Mouse (Mus musculus) MEL (cell line): ENCODE measurements around the gene Gm43738. TPM values are rescaled to one million over a fixed set of nuclear protein-coding genes. Genes with fewer than 3 reads are reported as not detected.
A peak's percentile ranks its signal among the peaks of the same experiment; 100 is the strongest.

Experiments used
- DNase-seq: peaks from one replicate; pipeline ENCODE4 v3.0.0; 2011; ENCODE audit warnings: low read depth, low spot score
- H3K27ac ChIP-seq: 2 replicates; pipeline ENCODE4 v1.5.1; 2012; ENCODE audit warnings: low read depth, mild to moderate bottlenecking, control low read depth, low read length, moderate library complexity; ENCODE audit not compliant: control insufficient read depth
- H3K27me3 ChIP-seq, 2 experiments: fragments of 150-350 bp in 1 of 2; sonication (generic) in 1 of 2; 2 replicates each; pipeline ENCODE4 v1.6.1; 2012; ENCODE audit warnings: low read length in 2 of 2, mild to moderate bottlenecking in 2 of 2, improper control_type of control experiment in 1 of 2, moderate library complexity in 1 of 2; ENCODE audit not compliant: insufficient read depth in 2 of 2, control insufficient read depth in 1 of 2
- H3K36me3 ChIP-seq, 2 experiments: 2 replicates each; pipeline ENCODE4 v1.6.1; 2012 to 2014; ENCODE audit warnings: low read length in 2 of 2, improper control_type of control experiment in 1 of 2, inconsistent platforms in 1 of 2, mild to moderate bottlenecking in 1 of 2; ENCODE audit not compliant: insufficient read depth in 2 of 2, control insufficient read depth in 1 of 2
- H3K4me1 ChIP-seq, 2 experiments: fragments of 150-350 bp in 1 of 2; sonication (generic) in 1 of 2; 2 replicates each; pipeline ENCODE4 v1.6.1; 2012; ENCODE audit warnings: low read length in 2 of 2, improper control_type of control experiment in 1 of 2, mild to moderate bottlenecking in 1 of 2; ENCODE audit not compliant: insufficient read depth in 2 of 2, control insufficient read depth in 1 of 2
- H3K4me3 ChIP-seq, 2 experiments: fragments of 150-350 bp in 1 of 2; sonication (generic) in 1 of 2; 2 replicates each; pipeline ENCODE4 v1.5.1; 2012; ENCODE audit warnings: low read depth in 2 of 2, low read length in 2 of 2, mild to moderate bottlenecking in 2 of 2, moderate library complexity in 2 of 2, control low read depth in 1 of 2, improper control_type of control experiment in 1 of 2; ENCODE audit not compliant: control insufficient read depth in 1 of 2, insufficient read depth in 1 of 2
- H3K79me2 ChIP-seq: 2 replicates; pipeline ENCODE4 v1.6.1; 2012; ENCODE audit warnings: mild to moderate bottlenecking, low read length, moderate library complexity; ENCODE audit not compliant: control insufficient read depth, poor library complexity, insufficient read depth
- H3K9ac ChIP-seq: 2 replicates; pipeline ENCODE4 v1.6.1; 2012; ENCODE audit warnings: low read depth, mild to moderate bottlenecking, control low read depth, low read length, moderate library complexity; ENCODE audit not compliant: control insufficient read depth, poor library complexity, severe bottlenecking
- H3K9me3 ChIP-seq: fragments of 150-350 bp; sonication (generic); replicated peaks from 2 replicates; pipeline ENCODE4 v1.6.1; 2012; ENCODE audit warnings: mild to moderate bottlenecking, low read length, improper control_type of control experiment, moderate library complexity; ENCODE audit not compliant: insufficient read depth
- BHLHE40 ChIP-seq: IDR thresholded peaks from 2 replicates; pipeline ENCODE4 v1.6.1; 2012; ENCODE audit warnings: low read depth, mild to moderate bottlenecking, inconsistent platforms, low read length, improper control_type of control experiment, borderline replicate concordance
- CHD1 ChIP-seq: IDR thresholded peaks from 2 replicates; pipeline ENCODE4 v1.6.1; 2012; ENCODE audit warnings: low read depth, mild to moderate bottlenecking, inconsistent platforms, low read length, improper control_type of control experiment
- CHD2 ChIP-seq: IDR thresholded peaks from 2 replicates; pipeline ENCODE4 v1.6.1; 2011; ENCODE audit warnings: low read length, improper control_type of control experiment
- CTCF ChIP-seq, 3 experiments: IDR thresholded peaks in 2 of 3; conservative IDR thresholded peaks in 1 of 3; 2 replicates each; pipeline ENCODE4 v1.5.1; 2011 to 2012; ENCODE audit warnings: low read length in 3 of 3, low read depth in 2 of 3, mild to moderate bottlenecking in 2 of 3, improper control_type of control experiment in 1 of 3, inconsistent platforms in 1 of 3, mixed read lengths in 1 of 3, moderate library complexity in 1 of 3; ENCODE audit not compliant: control insufficient read depth in 1 of 3, insufficient read depth in 1 of 3, poor library complexity in 1 of 3, severe bottlenecking in 1 of 3
- E2F4 ChIP-seq: IDR thresholded peaks from 2 replicates; pipeline ENCODE4 v1.6.1; 2011; ENCODE audit warnings: low read depth, low read length, improper control_type of control experiment, borderline replicate concordance
- ELF1 ChIP-seq: IDR thresholded peaks from 2 replicates; pipeline ENCODE4 v1.6.1; 2014; ENCODE audit warnings: low read depth, mild to moderate bottlenecking, inconsistent platforms, low read length, improper control_type of control experiment, moderate library complexity
- EP300 ChIP-seq, 2 experiments: IDR thresholded peaks; 2 replicates each; pipeline ENCODE4 v1.6.1; 2011; ENCODE audit warnings: improper control_type of control experiment in 2 of 2, low read length in 2 of 2, low read depth in 1 of 2, mild to moderate bottlenecking in 1 of 2
- ETS1 ChIP-seq: IDR thresholded peaks from 2 replicates; pipeline ENCODE4 v1.6.1; 2012; ENCODE audit warnings: low read depth, mild to moderate bottlenecking, inconsistent platforms, low read length, improper control_type of control experiment, moderate library complexity
- GABPA ChIP-seq: IDR thresholded peaks from 2 replicates; pipeline ENCODE4 v1.6.1; 2012; ENCODE audit warnings: low read depth, mild to moderate bottlenecking, inconsistent platforms, low read length, improper control_type of control experiment, moderate library complexity
- GATA1 ChIP-seq: IDR thresholded peaks from 2 replicates; pipeline ENCODE4 v1.6.1; 2011; ENCODE audit warnings: low read depth, low read length, improper control_type of control experiment
- HCFC1 ChIP-seq: IDR thresholded peaks from 2 replicates; pipeline ENCODE4 v1.6.1; 2012; ENCODE audit warnings: low read depth, mild to moderate bottlenecking, inconsistent platforms, low read length, improper control_type of control experiment, moderate library complexity
- JUND ChIP-seq: IDR thresholded peaks from 2 replicates; pipeline ENCODE4 v1.6.1; 2011; ENCODE audit warnings: low read depth, mild to moderate bottlenecking, improper control_type of control experiment, low read length
- KAT2A ChIP-seq: conservative IDR thresholded peaks from 2 replicates; pipeline ENCODE4 v1.6.1; 2012; ENCODE audit warnings: low read depth, low read length, improper control_type of control experiment, inconsistent platforms
- MAFK ChIP-seq: IDR thresholded peaks from 2 replicates; pipeline ENCODE4 v1.6.1; 2011; ENCODE audit warnings: low read depth, mild to moderate bottlenecking, low read length, improper control_type of control experiment, borderline replicate concordance
- MAX ChIP-seq: IDR thresholded peaks from 2 replicates; pipeline ENCODE4 v1.6.1; 2011; ENCODE audit warnings: low read length, improper control_type of control experiment
- MAZ ChIP-seq: IDR thresholded peaks from 2 replicates; pipeline ENCODE4 v1.6.1; 2012; ENCODE audit warnings: low read depth, mild to moderate bottlenecking, inconsistent platforms, low read length, improper control_type of control experiment
- MEF2A ChIP-seq: IDR thresholded peaks from 2 replicates; pipeline ENCODE4 v1.6.1; 2014; ENCODE audit warnings: low read depth, mild to moderate bottlenecking, inconsistent platforms, low read length, improper control_type of control experiment; ENCODE audit not compliant: poor library complexity, insufficient replicate concordance, severe bottlenecking; ENCODE audit errors: extremely low read depth
- MXI1 ChIP-seq: IDR thresholded peaks from 2 replicates; pipeline ENCODE4 v1.6.1; 2011; ENCODE audit warnings: mild to moderate bottlenecking, low read depth, low read length, improper control_type of control experiment
- MYB ChIP-seq: IDR thresholded peaks from 2 replicates; pipeline ENCODE4 v1.6.1; 2011; ENCODE audit warnings: mild to moderate bottlenecking, low read depth, low read length, improper control_type of control experiment
- MYC ChIP-seq: IDR thresholded peaks from 2 replicates; pipeline ENCODE4 v1.6.1; 2011; ENCODE audit warnings: low read depth, mild to moderate bottlenecking, low read length, improper control_type of control experiment, moderate library complexity
- NELFE ChIP-seq: IDR thresholded peaks from 2 replicates; pipeline ENCODE4 v1.6.1; 2011; ENCODE audit warnings: low read depth, low read length, improper control_type of control experiment
- NRF1 ChIP-seq: IDR thresholded peaks from 2 replicates; pipeline ENCODE4 v1.6.1; 2014; ENCODE audit warnings: low read depth, mild to moderate bottlenecking, inconsistent platforms, low read length, improper control_type of control experiment, moderate library complexity; ENCODE audit not compliant: poor library complexity, insufficient read depth, severe bottlenecking
- POLR2A ChIP-seq, 2 experiments: IDR thresholded peaks; 2 replicates each; pipeline ENCODE4 v1.6.1; 2011 to 2012; ENCODE audit warnings: low read length in 2 of 2, mild to moderate bottlenecking in 2 of 2, control low read depth in 1 of 2, improper control_type of control experiment in 1 of 2, low read depth in 1 of 2, moderate library complexity in 1 of 2; ENCODE audit not compliant: control insufficient read depth in 1 of 2, insufficient read depth in 1 of 2, poor library complexity in 1 of 2
- POLR2AphosphoS2 ChIP-seq: IDR thresholded peaks from 2 replicates; pipeline ENCODE4 v1.6.1; 2011; ENCODE audit warnings: low read length, improper control_type of control experiment
- POLR2AphosphoS5 ChIP-seq: IDR thresholded peaks from 2 replicates; pipeline ENCODE4 v1.6.1; 2012; ENCODE audit warnings: low read depth, borderline replicate concordance, mild to moderate bottlenecking, inconsistent platforms, low read length, moderate library complexity, mixed read lengths
- RCOR1 ChIP-seq: IDR thresholded peaks from 2 replicates; pipeline ENCODE4 v1.6.1; 2012; ENCODE audit warnings: low read depth, mild to moderate bottlenecking, inconsistent platforms, low read length, improper control_type of control experiment
- SIN3A ChIP-seq: IDR thresholded peaks from 2 replicates; pipeline ENCODE4 v1.6.1; 2012; ENCODE audit warnings: low read length, improper control_type of control experiment, inconsistent platforms
- SMC3 ChIP-seq: IDR thresholded peaks from 2 replicates; pipeline ENCODE4 v1.6.1; 2011; ENCODE audit warnings: low read depth, low read length, improper control_type of control experiment
- TAL1 ChIP-seq: IDR thresholded peaks from 2 replicates; pipeline ENCODE4 v1.6.1; 2012; ENCODE audit warnings: mild to moderate bottlenecking, inconsistent platforms, low read length, moderate library complexity, mixed read lengths
- TBP ChIP-seq: IDR thresholded peaks from 2 replicates; pipeline ENCODE4 v1.8.0; 2011; ENCODE audit warnings: low read depth, low read length, improper control_type of control experiment
- TCF12 ChIP-seq: IDR thresholded peaks from 2 replicates; pipeline ENCODE4 v1.6.1; 2014; ENCODE audit warnings: low read depth, mild to moderate bottlenecking, inconsistent platforms, low read length, improper control_type of control experiment, moderate library complexity
- UBTF ChIP-seq: IDR thresholded peaks from 2 replicates; pipeline ENCODE4 v1.6.1; 2012; ENCODE audit warnings: low read depth, mild to moderate bottlenecking, inconsistent platforms, low read length, improper control_type of control experiment, moderate library complexity, borderline replicate concordance; ENCODE audit not compliant: insufficient read depth
- USF1 ChIP-seq: IDR thresholded peaks from 2 replicates; pipeline ENCODE4 v1.6.1; 2014; ENCODE audit warnings: low read depth, mild to moderate bottlenecking, inconsistent platforms, low read length, improper control_type of control experiment, moderate library complexity
- USF2 ChIP-seq, 2 experiments: IDR thresholded peaks; 2 replicates each; pipeline ENCODE4 v1.6.1; 2011 to 2012; ENCODE audit warnings: improper control_type of control experiment in 2 of 2, low read length in 2 of 2, borderline replicate concordance in 1 of 2, inconsistent platforms in 1 of 2, low read depth in 1 of 2, mild to moderate bottlenecking in 1 of 2; ENCODE audit not compliant: insufficient read depth in 1 of 2
- ZC3H11A ChIP-seq: IDR thresholded peaks from 2 replicates; pipeline ENCODE4 v1.6.1; 2012; ENCODE audit warnings: low read depth, mild to moderate bottlenecking, inconsistent platforms, low read length, improper control_type of control experiment
- ZMIZ1 ChIP-seq: IDR thresholded peaks from 2 replicates; pipeline ENCODE4 v1.6.1; 2012; ENCODE audit warnings: low read depth, mild to moderate bottlenecking, inconsistent platforms, low read length, improper control_type of control experiment, moderate library complexity
- ZNF384 ChIP-seq: IDR thresholded peaks from 2 replicates; pipeline ENCODE4 v1.6.1; 2012; ENCODE audit warnings: low read depth, mild to moderate bottlenecking, inconsistent platforms, low read length, improper control_type of control experiment
- polyA plus RNA-seq, 2 experiments: library from polyadenylated mRNA; stranded (reverse) in 1 of 2; unstranded in 1 of 2; fragments of >175 nt in 1 of 2; fragments of >200 nt in 1 of 2; gene quantifications; 2 replicates each; pipeline versions ENCODE4 v1.2.1 to v1.2.4; 2012; ENCODE audit warnings: low replicate concordance in 2 of 2, low read depth in 1 of 2; ENCODE audit not compliant: insufficient read length in 2 of 2, insufficient read depth in 1 of 2, missing spikeins in 1 of 2
- total RNA-seq: library from RNA; depleted of rRNA; stranded (reverse); fragments of 300-350 nt; gene quantifications from 2 replicates; pipeline ENCODE4 v1.2.3, GENCODE M21; 2012

Gene Gm43738
- total and polyA plus RNA-seq, 3 experiments: not detected

- H3K27ac ChIP-seq: peak overlapping the region; percentile 97
- no peaks in the 10 kb centered on the region for H3K27me3 ChIP-seq
- TF ChIP-seq HCFC1 (peak; percentile 43), CHD2 (no peak), UBTF (peak; percentile 71; the same call in 1 of the 2 replicates), ZNF384 (no peak), MAZ (peak; percentile 75; the same call in 1 of the 2 replicates), MEF2A (no peak), POLR2AphosphoS5 (no peak; the same call in 1 of the 2 replicates), CHD1 (no peak), ZMIZ1 (no peak), MXI1 (0 out of 2 replicates have a peak, but pooled peaks have one; percentile 14), ELF1 (no peak), TBP (no peak), TAL1 (no peak), NRF1 (no peak), MAX (peak; percentile 5; the same call in 1 of the 2 replicates), EP300 (IDR thresholded peaks at IDR 0.05; ENCODE audit: low read depth in 1 of 2, low read length in 2 of 2) (no peak), TCF12 (0 out of 2 replicates have a peak, but pooled peaks have one; percentile 11), ETS1 (no peak), SMC3 (peak; percentile 60), E2F4 (no peak), BHLHE40 (no peak), MAFK (no peak), GATA1 (no peak), MYB (no peak), ZC3H11A (peak; percentile 19), POLR2A (IDR thresholded peaks at IDR 0.05; ENCODE audit: control insufficient read depth in 1 of 2, insufficient read depth in 1 of 2, low read depth in 1 of 2, low read length in 2 of 2, poor library complexity in 1 of 2) (peak in 1 of 2 experiments; percentile 32; a peak in 2 of 4 replicates), NELFE (no peak; the same call in 1 of the 2 replicates), GABPA (0 out of 2 replicates have a peak, but pooled peaks have one; percentile 39), JUND (no peak), USF1 (no peak), SIN3A (no peak; the same call in none of the 2 replicates), KAT2A (no peak), MYC (no peak), CTCF (IDR thresholded peaks at IDR 0.05 in 2 of 3, conservative IDR thresholded peaks at IDR 0.05 in 1 of 3; ENCODE audit: control insufficient read depth in 1 of 3, insufficient read depth in 1 of 3, low read depth in 2 of 3, low read length in 3 of 3, poor library complexity in 1 of 3, severe bottlenecking in 1 of 3) (peak; percentile 59 to 69 (median 65)), POLR2AphosphoS2 (no peak; the same call in 1 of the 2 replicates), RCOR1 (peak; percentile 36; the same call in 1 of the 2 replicates), USF2 (IDR thresholded peaks at IDR 0.05; ENCODE audit: borderline replicate concordance in 1 of 2, insufficient read depth in 1 of 2, low read depth in 1 of 2, low read length in 2 of 2) (no peak)
Measured at GRCm38 (mm10) chr3:89136365-89136764, 35.5 kb upstream of the Gm43738 start.

More at GRCm38 (mm10) chr3:89136365-89136764, 35.5 kb upstream of the Gm43738 start:
- H3K9me3 ChIP-seq: no peaks in the 10 kb centered on the region
- peak overlapping the region; percentile 81 for H3K9ac ChIP-seq
- peaks cover 2 to 49% of the 10 kb centered on the region in 2 experiments; a peak in 3 of 4 replicates for H3K36me3 ChIP-seq
- H3K4me1 ChIP-seq: peaks cover 27 to 53% of the 10 kb centered on the region in 2 experiments
- peak overlapping the region; percentile 77 to 81 for H3K4me3 ChIP-seq
- peak; percentile 82 for DNase-seq
- peaks cover 16% of the 10 kb centered on the region for H3K79me2 ChIP-seq
